Mouse (Mus musculus) stomach, embryonic 14.5 days (tissue): ENCODE measurements at regions not wholly inside any gene's neighbourhood (a gene's known extent, or its start where the extent isn't known, plus 50 kb on each side); places are given as distances from the start of the nearest gene placed in this dataset.

Experiments used
- ATAC-seq: fragments of 200-750 bp; cut with Nextera tagmentation; 2 replicates; pipeline ENCODE4 v1.8.0; 2017; ENCODE audit warnings: low read depth, moderate TSS enrichment; ENCODE audit not compliant: insufficient number of reproducible peaks, insufficient read depth, low FRiP score
- H3K27ac ChIP-seq: fragments of 300-500 bp; sonication (generic); 2 replicates; pipeline ENCODE4 v1.5.1; 2014; ENCODE audit warnings: mild to moderate bottlenecking, low read length, moderate library complexity, mixed read lengths
- H3K27me3 ChIP-seq: fragments of 300-500 bp; sonication (generic); 2 replicates; pipeline ENCODE4 v1.6.1; 2014; ENCODE audit warnings: low read length, control low read depth, mixed read lengths; ENCODE audit not compliant: control insufficient read depth, insufficient read depth
- H3K36me3 ChIP-seq: fragments of 300-500 bp; sonication (generic); 2 replicates; pipeline ENCODE4 v1.6.1; 2014; ENCODE audit warnings: mild to moderate bottlenecking, control low read depth, low read length, moderate library complexity, mixed read lengths; ENCODE audit not compliant: control insufficient read depth, insufficient read depth
- H3K4me1 ChIP-seq: fragments of 300-500 bp; sonication (generic); 2 replicates; pipeline ENCODE4 v1.6.1; 2014; ENCODE audit warnings: low read length, control low read depth, mixed read lengths; ENCODE audit not compliant: control insufficient read depth, insufficient read depth
- H3K4me2 ChIP-seq: fragments of 300-500 bp; sonication (generic); replicated peaks from 2 replicates; pipeline ENCODE4 v1.6.1; 2014; ENCODE audit warnings: low read depth, low read length, control low read depth
- H3K4me3 ChIP-seq: fragments of 300-500 bp; sonication (generic); 2 replicates; pipeline ENCODE4 v1.5.1; 2014; ENCODE audit warnings: low read depth, low read length, control low read depth
- H3K9ac ChIP-seq: fragments of 300-500 bp; sonication (generic); replicated peaks from 2 replicates; pipeline ENCODE4 v1.6.1; 2014; ENCODE audit warnings: low read depth, mild to moderate bottlenecking, control low read depth, low read length, moderate library complexity, mixed read lengths
- H3K9me3 ChIP-seq: fragments of 300-500 bp; sonication (generic); 2 replicates; pipeline ENCODE4 v1.6.1; 2016; ENCODE audit warnings: low read depth, low read length, control low read depth; ENCODE audit not compliant: control insufficient read depth
- WGBS: fragments of 180-500 bp; shearing (Covaris S2); extraction: QIAGEN DNeasy Blood & Tissue Kit; methylation state at CpG from one replicate; pipeline ENCODE4 v1.1.7; 2014; 5-methylcytosine and 5-hydroxymethylcytosine counted together

GRCm38 (mm10) chr2:17880800-17881717, 115.7 kb downstream of the H2al2a start:
- no peak overlapping the region for H3K4me2 ChIP-seq
- 48% methylated on average over 11 of the region's 11 CpGs for WGBS
- no peaks in the 10 kb centered on the region for H3K36me3 ChIP-seq
- H3K4me1 ChIP-seq: peaks cover 4% of the 10 kb centered on the region; the same call in 1 of the 2 replicates
- H3K4me3 ChIP-seq: no peak overlapping the region
- no peaks in the 10 kb centered on the region for H3K27me3 ChIP-seq
- H3K9me3 ChIP-seq: no peaks in the 10 kb centered on the region
- H3K9ac ChIP-seq: no peak overlapping the region
- no peak for ATAC-seq
- 0 out of 2 replicates have a peak overlapping the region, but pooled peaks have one; percentile 11 for H3K27ac ChIP-seq

GRCm38 (mm10) chr2:17877901-17878300, 118.9 kb downstream of the H2al2a start:
- no peaks in the 10 kb centered on the region for H3K27me3 ChIP-seq
- WGBS: 65% methylated on average over 1 of the region's 1 CpGs
- no peak overlapping the region for H3K9ac ChIP-seq
- no peak overlapping the region for H3K4me2 ChIP-seq
- ATAC-seq: no peak
- no peaks in the 10 kb centered on the region for H3K36me3 ChIP-seq
- no peak overlapping the region for H3K27ac ChIP-seq
- peaks cover 4% of the 10 kb centered on the region; the same call in 1 of the 2 replicates for H3K4me1 ChIP-seq
- H3K4me3 ChIP-seq: no peak overlapping the region
- no peaks in the 10 kb centered on the region for H3K9me3 ChIP-seq

DNA sequence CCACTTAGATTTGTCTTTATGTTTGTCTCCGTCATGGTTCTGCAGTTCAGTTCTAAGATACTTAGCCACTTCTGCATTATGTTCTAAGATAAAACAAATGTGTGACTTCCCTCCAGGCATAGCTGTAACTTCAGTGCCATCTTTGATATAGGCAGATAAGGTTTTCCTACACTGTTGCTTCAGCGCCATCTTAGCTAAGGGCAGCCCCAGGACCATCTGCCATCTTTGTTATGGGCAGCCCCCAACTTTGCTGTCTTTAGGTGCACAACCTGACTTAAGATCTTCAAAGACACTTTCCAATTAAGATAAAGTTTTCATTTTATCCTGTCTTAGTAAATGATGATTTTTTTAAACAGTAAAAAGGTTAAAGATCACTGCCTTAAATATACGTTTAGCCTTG, 119.8 kb downstream of the H2al2a start:
- WGBS: 87% methylated on average over 3 of the region's 3 CpGs
- no peaks in the 10 kb centered on the region for H3K36me3 ChIP-seq
- no peaks in the 10 kb centered on the region for H3K27me3 ChIP-seq
- H3K4me1 ChIP-seq: peaks cover 4% of the 10 kb centered on the region; the same call in 1 of the 2 replicates
- H3K4me2 ChIP-seq: no peak overlapping the region
- no peaks in the 10 kb centered on the region for H3K9me3 ChIP-seq
- no peak overlapping the region for H3K9ac ChIP-seq
- no peak for ATAC-seq
- no peak overlapping the region for H3K27ac ChIP-seq
- H3K4me3 ChIP-seq: no peak overlapping the region

DNA sequence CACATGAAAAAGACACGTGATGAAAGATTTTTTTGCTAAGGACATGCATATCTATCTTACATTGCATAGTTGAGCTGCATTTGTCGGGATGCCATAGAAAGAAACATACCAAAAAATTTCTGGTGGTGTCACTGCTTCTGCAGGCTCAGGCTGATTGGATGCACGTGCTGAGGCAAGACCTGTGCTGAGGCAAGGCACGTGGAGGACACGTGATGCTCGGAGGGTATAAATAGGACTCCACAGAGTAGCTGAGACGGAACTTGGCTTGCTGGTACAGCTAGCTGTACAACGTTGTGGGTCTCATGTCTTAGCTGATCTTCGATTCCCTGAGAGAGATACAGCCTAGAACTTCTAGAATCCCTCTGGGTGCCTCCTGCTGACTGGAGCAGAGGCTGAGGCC, 120.6 kb downstream of the H2al2a start:
- no peak overlapping the region for H3K4me2 ChIP-seq
- H3K4me1 ChIP-seq: peaks cover 4% of the 10 kb centered on the region; the same call in 1 of the 2 replicates
- H3K9ac ChIP-seq: no peak overlapping the region
- no peak overlapping the region for H3K4me3 ChIP-seq
- no peak overlapping the region for H3K27ac ChIP-seq
- H3K9me3 ChIP-seq: no peaks in the 10 kb centered on the region
- 84% methylated on average over 9 of the region's 9 CpGs for WGBS
- no peak for ATAC-seq
- no peaks in the 10 kb centered on the region for H3K36me3 ChIP-seq
- no peaks in the 10 kb centered on the region for H3K27me3 ChIP-seq

DNA sequence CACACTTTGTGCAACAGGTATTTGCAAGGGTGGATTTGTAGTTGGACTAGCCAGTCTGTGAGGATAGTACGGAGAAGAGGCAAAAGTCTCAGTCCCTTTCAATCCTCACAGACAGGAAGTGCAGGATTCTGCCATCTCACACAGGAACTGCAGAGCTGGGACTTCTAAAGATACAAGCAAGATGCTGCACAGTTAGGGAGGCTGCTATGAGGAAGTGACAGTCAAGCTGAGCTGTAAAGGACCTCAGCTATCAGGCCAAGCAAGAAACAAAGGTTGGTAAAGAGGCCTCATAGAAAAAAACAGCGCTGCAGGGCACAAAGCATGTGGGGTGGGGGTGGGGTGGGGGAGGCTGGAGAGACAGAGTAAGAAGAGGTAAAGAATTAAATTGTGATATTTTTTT, 126.2 kb downstream of the H2al2a start:
- Histone ChIP-seq H3K36me3 (no peaks in the 10 kb centered on the region), H3K9ac (no peak overlapping the region), H3K27ac (no peak overlapping the region), H3K27me3 (no peaks in the 10 kb centered on the region), H3K4me1 (0 out of 2 replicates have a peak, but pooled peaks cover 3% of the 10 kb centered on the region), H3K4me2 (no peak overlapping the region), H3K9me3 (no peaks in the 10 kb centered on the region), H3K4me3 (no peak overlapping the region)
- no peak for ATAC-seq
- WGBS: 54% methylated on average over 2 of the region's 2 CpGs

DNA sequence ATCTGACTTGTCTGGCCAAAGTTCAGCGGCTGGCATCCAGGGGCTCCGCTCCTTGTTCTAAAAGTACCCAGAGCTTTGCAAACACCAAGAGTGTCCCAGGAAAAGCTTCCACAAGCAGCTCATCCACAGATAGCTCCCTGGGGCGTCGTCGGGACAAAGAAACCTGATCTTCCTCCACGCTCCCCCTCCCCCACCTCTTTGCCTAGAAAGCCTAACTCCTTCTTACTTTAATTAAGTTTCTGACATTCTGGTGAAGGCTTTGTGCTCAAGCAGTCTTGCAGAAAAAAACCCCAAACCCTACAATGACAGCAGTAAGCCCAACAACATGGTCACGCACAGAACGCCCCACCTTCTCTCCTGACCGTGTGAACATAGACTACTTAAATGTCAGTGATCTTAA, 128.6 kb downstream of the H2al2a start:
- no peak overlapping the region for H3K27ac ChIP-seq
- no peaks in the 10 kb centered on the region for H3K9me3 ChIP-seq
- no peak overlapping the region for H3K9ac ChIP-seq
- no peaks in the 10 kb centered on the region for H3K36me3 ChIP-seq
- ATAC-seq: no peak
- 24% methylated on average over 9 of the region's 9 CpGs for WGBS
- 0 out of 2 replicates have a peak, but pooled peaks cover 3% of the 10 kb centered on the region for H3K4me1 ChIP-seq
- no peak overlapping the region for H3K4me2 ChIP-seq
- H3K4me3 ChIP-seq: no peak overlapping the region
- H3K27me3 ChIP-seq: no peaks in the 10 kb centered on the region

DNA sequence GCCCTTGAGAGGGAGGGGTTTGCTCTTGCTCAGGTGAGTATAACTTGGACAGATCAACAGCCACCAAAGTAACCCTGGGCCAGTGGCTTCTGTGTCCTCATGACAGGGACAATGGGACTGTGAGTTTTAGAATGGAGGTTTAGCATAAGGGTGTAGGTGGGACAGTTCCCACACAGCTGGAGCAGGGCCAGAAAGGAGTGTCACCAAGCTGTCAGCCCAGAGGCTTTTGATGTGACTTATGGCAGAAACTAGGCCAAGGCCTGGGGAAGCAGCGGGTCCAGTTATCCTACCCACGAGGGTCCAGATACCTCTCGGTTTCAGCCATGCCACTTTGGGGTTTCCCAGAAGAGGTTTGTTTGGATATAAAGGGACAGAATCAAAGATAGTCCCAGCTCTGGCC, 129.4 kb downstream of the H2al2a start:
- ATAC-seq: no peak
- WGBS: 58% methylated on average over 3 of the region's 3 CpGs
- Histone ChIP-seq H3K27me3 (no peaks in the 10 kb centered on the region), H3K4me2 (no peak overlapping the region), H3K27ac (no peak overlapping the region), H3K9ac (no peak overlapping the region), H3K36me3 (no peaks in the 10 kb centered on the region), H3K9me3 (no peaks in the 10 kb centered on the region), H3K4me1 (0 out of 2 replicates have a peak, but pooled peaks cover 3% of the 10 kb centered on the region), H3K4me3 (no peak overlapping the region)

GRCm38 (mm10) chr2:17861765-17862495, 130.7 kb upstream of the Nebl start:
- 14% methylated on average over 10 of the region's 10 CpGs for WGBS
- Histone ChIP-seq H3K9ac (no peak overlapping the region), H3K4me1 (peaks cover 5% of the 10 kb centered on the region; the same call in 1 of the 2 replicates), H3K27me3 (no peaks in the 10 kb centered on the region), H3K9me3 (no peaks in the 10 kb centered on the region), H3K4me3 (no peak overlapping the region), H3K36me3 (no peaks in the 10 kb centered on the region), H3K4me2 (0 out of 2 replicates have a peak overlapping the region, but pooled peaks have one; percentile 14), H3K27ac (no peak overlapping the region)
- no peak for ATAC-seq
